Mouse (Mus musculus) neural tube, embryonic 13.5 days (tissue): ENCODE measurements at regions not wholly inside any gene's neighbourhood (a gene's known extent, or its start where the extent isn't known, plus 50 kb on each side); places are given as distances from the start of the nearest gene placed in this dataset.

Source experiments
- ATAC-seq: fragments of 200-750 bp; cut with Nextera tagmentation; 2 replicates; pipeline ENCODE4 v1.8.0; 2017; ENCODE audit warnings: low read depth, mild to moderate bottlenecking, moderate TSS enrichment, moderate library complexity
- H3K27ac ChIP-seq: fragments of 300-500 bp; sonication (generic); replicated peaks from 2 replicates; pipeline ENCODE4 v1.5.1; 2015; ENCODE audit warnings: moderate library complexity, mild to moderate bottlenecking, inconsistent platforms
- H3K27me3 ChIP-seq: fragments of 300-500 bp; sonication (generic); 2 replicates; pipeline ENCODE4 v1.6.1; 2015; ENCODE audit warnings: mild to moderate bottlenecking, inconsistent platforms
- H3K36me3 ChIP-seq: fragments of 300-500 bp; sonication (generic); 2 replicates; pipeline ENCODE4 v1.6.1; 2015; ENCODE audit warnings: mild to moderate bottlenecking, inconsistent platforms
- H3K4me1 ChIP-seq: fragments of 300-500 bp; sonication (generic); replicated peaks from 2 replicates; pipeline ENCODE4 v1.6.1; 2015; ENCODE audit warnings: inconsistent platforms
- H3K4me2 ChIP-seq: fragments of 300-500 bp; sonication (generic); 2 replicates; pipeline ENCODE4 v1.6.1; 2015; ENCODE audit warnings: inconsistent platforms, mild to moderate bottlenecking, moderate library complexity
- H3K4me3 ChIP-seq: fragments of 300-500 bp; sonication (generic); 2 replicates; pipeline ENCODE4 v1.5.1; 2015; ENCODE audit warnings: mild to moderate bottlenecking, inconsistent platforms
- H3K9ac ChIP-seq: fragments of 300-500 bp; sonication (generic); 2 replicates; pipeline ENCODE4 v1.6.1; 2015; ENCODE audit warnings: moderate library complexity, mild to moderate bottlenecking, inconsistent platforms
- H3K9me3 ChIP-seq: fragments of 300-500 bp; sonication (generic); 2 replicates; pipeline ENCODE4 v1.6.1; 2016; ENCODE audit warnings: inconsistent platforms
- WGBS: fragments of 180-500 bp; shearing (Covaris S2); methylation state at CpG from one replicate; pipeline ENCODE4 v1.1.7; 2015; 5-methylcytosine and 5-hydroxymethylcytosine counted together

DNA sequence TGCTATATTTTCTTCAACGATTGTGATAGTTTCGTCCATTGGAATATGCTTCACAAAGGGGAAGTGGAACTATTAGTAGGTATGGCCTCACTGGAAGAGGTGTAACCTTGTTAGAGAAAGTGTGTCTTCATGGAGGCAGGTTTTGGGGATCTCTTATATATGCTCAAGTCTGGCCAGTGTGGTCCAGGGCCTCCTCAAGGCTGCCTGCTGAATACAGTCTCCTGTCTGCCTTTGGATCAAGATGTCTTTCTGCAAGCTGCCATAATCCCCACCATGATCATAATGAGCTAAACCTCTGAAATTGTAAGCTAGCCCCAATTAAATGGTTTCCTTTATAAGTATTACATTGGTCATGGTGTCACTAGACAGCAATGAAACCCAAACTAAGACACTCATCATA is 384.3 kb downstream of the Btbd3 start:
- Histone ChIP-seq H3K9ac (no peak overlapping the region), H3K27ac (no peak overlapping the region), H3K27me3 (no peaks in the 10 kb centered on the region), H3K4me1 (no peaks in the 10 kb centered on the region), H3K9me3 (no peaks in the 10 kb centered on the region), H3K4me3 (no peak overlapping the region), H3K36me3 (no peaks in the 10 kb centered on the region), H3K4me2 (no peak overlapping the region)
- ATAC-seq = no peak
- WGBS = 98% methylated on average over 2 of the region's 2 CpGs

DNA sequence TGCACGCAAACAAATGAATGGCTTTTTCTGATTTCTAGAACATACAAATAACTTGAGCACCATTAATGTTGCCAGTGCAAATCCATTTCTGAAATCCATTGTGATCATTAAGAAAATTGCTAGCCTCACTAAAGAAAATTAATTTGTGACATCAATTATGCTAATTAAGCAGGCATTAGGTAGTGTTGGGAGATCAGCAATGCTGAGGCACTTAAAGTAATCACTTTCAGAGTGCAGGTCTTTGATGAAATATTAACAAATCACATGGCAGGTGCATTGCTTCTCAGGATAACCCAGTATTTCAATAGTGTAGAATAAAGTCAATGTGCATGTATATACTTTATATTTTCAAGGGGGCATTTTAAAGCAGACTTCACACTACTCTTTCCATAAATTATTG is 385.0 kb downstream of the Btbd3 start:
- Histone ChIP-seq H3K27ac (no peak overlapping the region), H3K4me3 (no peak overlapping the region), H3K36me3 (no peaks in the 10 kb centered on the region), H3K27me3 (no peaks in the 10 kb centered on the region), H3K4me2 (no peak overlapping the region), H3K9ac (no peak overlapping the region), H3K4me1 (no peaks in the 10 kb centered on the region), H3K9me3 (no peaks in the 10 kb centered on the region)
- whole genome bisulfite sequencing = 66% methylated on average over 1 of the region's 1 CpGs
- ATAC-seq = no peak

DNA sequence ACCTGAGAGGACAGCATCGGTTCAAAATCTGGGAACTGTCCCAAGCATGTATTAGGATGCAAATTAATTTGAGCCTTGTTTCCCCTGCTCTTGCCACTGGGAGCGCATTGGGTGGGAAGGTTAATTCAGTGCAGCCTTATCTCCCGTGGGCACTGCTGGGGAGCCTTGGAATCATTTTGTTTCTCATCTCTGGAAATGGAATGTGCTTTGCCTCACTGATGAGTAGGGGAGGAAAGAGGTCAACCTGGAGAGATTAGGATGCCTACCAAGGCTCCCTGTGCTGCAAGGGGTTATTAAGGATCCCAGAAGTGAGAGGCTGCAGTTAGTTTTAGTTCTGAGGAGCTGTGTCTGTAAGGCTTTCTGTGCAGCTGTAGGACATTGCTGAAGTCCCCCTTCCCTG is 392.3 kb downstream of the Btbd3 start:
- no peaks in the 10 kb centered on the region for H3K36me3 ChIP-seq
- ATAC-seq = no peak
- H3K9me3 ChIP-seq = no peaks in the 10 kb centered on the region
- H3K27me3 ChIP-seq = no peaks in the 10 kb centered on the region
- no peak overlapping the region for H3K27ac ChIP-seq
- no peak overlapping the region for H3K9ac ChIP-seq
- no peak overlapping the region for H3K4me3 ChIP-seq
- no peaks in the 10 kb centered on the region for H3K4me1 ChIP-seq
- 49% methylated on average over 3 of the region's 3 CpGs for WGBS
- no peak overlapping the region for H3K4me2 ChIP-seq

DNA sequence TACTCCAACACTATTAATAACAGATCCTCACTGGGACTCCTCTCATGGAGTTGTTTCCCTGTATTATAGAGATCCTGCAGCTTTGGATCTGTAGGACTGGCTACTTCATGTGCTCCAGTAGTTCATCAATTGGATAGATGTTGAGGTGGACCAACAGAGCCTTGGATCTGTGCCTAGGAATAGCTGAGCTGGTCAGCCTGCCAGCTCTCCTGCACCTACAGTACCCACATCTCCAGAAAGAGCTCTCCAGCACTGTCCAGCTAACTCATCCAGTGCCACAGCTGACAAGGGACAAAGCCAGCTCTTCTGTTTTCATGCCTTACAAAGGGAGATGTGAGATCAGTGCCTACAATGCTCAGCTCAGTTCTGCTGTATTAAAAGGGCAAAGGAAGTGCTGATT is 403.0 kb downstream of the Btbd3 start:
- Histone ChIP-seq H3K4me3 (no peak overlapping the region), H3K36me3 (no peaks in the 10 kb centered on the region), H3K27me3 (no peaks in the 10 kb centered on the region), H3K9me3 (no peaks in the 10 kb centered on the region), H3K4me1 (0 out of 2 replicates have a peak, but pooled peaks cover 6% of the 10 kb centered on the region), H3K9ac (no peak overlapping the region), H3K4me2 (no peak overlapping the region), H3K27ac (no peak overlapping the region)
- no peak for ATAC-seq

GRCm38 (mm10) chr2:138670307-138670706 is 413.9 kb downstream of the Btbd3 start:
- H3K9me3 ChIP-seq = no peaks in the 10 kb centered on the region
- H3K4me1 ChIP-seq = 0 out of 2 replicates have a peak, but pooled peaks cover 4% of the 10 kb centered on the region
- no peak overlapping the region for H3K4me3 ChIP-seq
- H3K27me3 ChIP-seq = no peaks in the 10 kb centered on the region
- H3K4me2 ChIP-seq = no peak overlapping the region
- ATAC-seq = no peak
- no peaks in the 10 kb centered on the region for H3K36me3 ChIP-seq
- H3K9ac ChIP-seq = no peak overlapping the region
- H3K27ac ChIP-seq = no peak overlapping the region

GRCm38 (mm10) chr2:138674801-138675200 is 418.4 kb downstream of the Btbd3 start:
- no peak for ATAC-seq
- Histone ChIP-seq H3K4me2 (no peak overlapping the region), H3K4me3 (no peak overlapping the region), H3K9ac (no peak overlapping the region), H3K4me1 (0 out of 2 replicates have a peak, but pooled peaks cover 4% of the 10 kb centered on the region), H3K36me3 (no peaks in the 10 kb centered on the region), H3K9me3 (no peaks in the 10 kb centered on the region), H3K27me3 (no peaks in the 10 kb centered on the region), H3K27ac (no peak overlapping the region)

GRCm38 (mm10) chr2:138675229-138676065 is 419.1 kb downstream of the Btbd3 start:
- Histone ChIP-seq H3K9me3 (no peaks in the 10 kb centered on the region), H3K9ac (no peak overlapping the region), H3K27ac (no peak overlapping the region), H3K4me2 (no peak overlapping the region), H3K27me3 (no peaks in the 10 kb centered on the region), H3K36me3 (no peaks in the 10 kb centered on the region), H3K4me1 (0 out of 2 replicates have a peak, but pooled peaks cover under 1% of the 10 kb centered on the region), H3K4me3 (no peak overlapping the region)
- ATAC-seq = no peak
- 80% methylated on average over 3 of the region's 3 CpGs for WGBS

DNA sequence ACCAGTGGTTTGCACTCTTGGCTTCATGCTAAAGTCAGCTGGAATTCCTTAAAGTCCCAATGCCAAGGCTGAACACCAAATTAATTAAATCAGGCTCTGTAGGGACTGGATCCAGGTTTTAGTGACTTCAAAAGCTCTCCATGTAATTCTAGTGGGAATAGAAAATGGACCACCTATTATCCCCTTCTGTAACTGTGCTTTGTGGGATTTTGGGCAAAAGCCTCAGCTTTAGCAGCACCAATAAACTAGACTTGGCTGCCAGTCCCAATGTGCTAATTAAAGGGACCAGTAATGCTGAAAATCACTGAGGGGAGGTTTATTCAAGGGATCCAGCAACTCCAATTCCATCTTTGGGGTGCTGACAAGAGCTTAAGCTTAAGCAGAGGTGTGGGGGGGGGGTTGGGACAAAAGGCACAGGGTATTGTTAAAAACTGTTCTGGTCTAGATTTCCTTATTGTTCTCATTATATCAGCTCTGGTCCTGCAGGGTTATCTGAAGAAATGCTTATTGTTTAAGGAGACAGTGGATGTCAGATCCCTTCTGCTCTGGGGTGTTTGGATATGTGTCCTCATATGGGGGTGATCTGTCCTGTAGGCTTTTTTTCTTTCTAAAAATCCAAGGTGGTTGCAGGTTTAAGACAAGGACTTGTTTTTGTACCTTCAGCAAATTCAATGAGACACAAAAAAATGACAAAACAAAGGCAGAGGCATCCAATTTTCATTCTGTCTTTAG is 431.9 kb downstream of the Btbd3 start:
- Histone ChIP-seq H3K27me3 (no peaks in the 10 kb centered on the region), H3K9me3 (no peaks in the 10 kb centered on the region), H3K27ac (no peak overlapping the region), H3K36me3 (no peaks in the 10 kb centered on the region), H3K4me2 (no peak overlapping the region), H3K4me3 (no peak overlapping the region), H3K9ac (no peak overlapping the region), H3K4me1 (no peaks in the 10 kb centered on the region)
- no peak for ATAC-seq

GRCm38 (mm10) chr2:138689497-138689896 is 433.1 kb downstream of the Btbd3 start:
- H3K4me2 ChIP-seq = no peak overlapping the region
- no peak overlapping the region for H3K9ac ChIP-seq
- H3K9me3 ChIP-seq = no peaks in the 10 kb centered on the region
- no peak overlapping the region for H3K4me3 ChIP-seq
- 92% methylated on average over 5 of the region's 5 CpGs for WGBS
- H3K27ac ChIP-seq = no peak overlapping the region
- no peaks in the 10 kb centered on the region for H3K4me1 ChIP-seq
- no peaks in the 10 kb centered on the region for H3K36me3 ChIP-seq
- ATAC-seq = no peak
- no peaks in the 10 kb centered on the region for H3K27me3 ChIP-seq

- no peak overlapping the region for H3K27ac ChIP-seq
- no peaks in the 10 kb centered on the region for H3K36me3 ChIP-seq
- no peak overlapping the region for H3K4me2 ChIP-seq
- no peaks in the 10 kb centered on the region for H3K4me1 ChIP-seq
- H3K27me3 ChIP-seq = no peaks in the 10 kb centered on the region
- ATAC-seq = no peak
- 78% methylated on average over 4 of the region's 4 CpGs for WGBS
- no peaks in the 10 kb centered on the region for H3K9me3 ChIP-seq
- no peak overlapping the region for H3K9ac ChIP-seq
- no peak overlapping the region for H3K4me3 ChIP-seq
Measured at GRCm38 (mm10) chr2:138702783-138703182, 446.4 kb downstream of the Btbd3 start.

GRCm38 (mm10) chr2:138703943-138704541 is 447.7 kb downstream of the Btbd3 start:
- Histone ChIP-seq H3K36me3 (no peaks in the 10 kb centered on the region), H3K9ac (no peak overlapping the region), H3K9me3 (no peaks in the 10 kb centered on the region), H3K27ac (0 out of 2 replicates have a peak overlapping the region, but pooled peaks have one; percentile 33), H3K27me3 (no peaks in the 10 kb centered on the region), H3K4me3 (no peak overlapping the region), H3K4me2 (no peak overlapping the region), H3K4me1 (peaks cover 8% of the 10 kb centered on the region)
- WGBS = 69% methylated on average over 4 of the region's 4 CpGs
- ATAC-seq = peak; percentile 27; the same call in 1 of the 2 replicates

- peaks cover 11% of the 10 kb centered on the region for H3K4me1 ChIP-seq
- no peaks in the 10 kb centered on the region for H3K27me3 ChIP-seq
- WGBS = 7% methylated on average over 2 of the region's 2 CpGs
- no peak; the same call in 1 of the 2 replicates for ATAC-seq
- H3K9me3 ChIP-seq = no peaks in the 10 kb centered on the region
- H3K27ac ChIP-seq = no peak overlapping the region
- H3K9ac ChIP-seq = no peak overlapping the region
- no peak overlapping the region for H3K4me2 ChIP-seq
- H3K4me3 ChIP-seq = no peak overlapping the region
- no peaks in the 10 kb centered on the region for H3K36me3 ChIP-seq
Measured at GRCm38 (mm10) chr2:138708763-138709162, 452.4 kb downstream of the Btbd3 start.
